Mouse (Mus musculus) layer of hippocampus, adult 9-11 months (tissue): ENCODE results near the gene Lamc1.

ENCODE experiments used
- DNase-seq: peaks from one replicate; pipeline ENCODE4 v3.0.0; 2022

Gene Lamc1

DNA sequence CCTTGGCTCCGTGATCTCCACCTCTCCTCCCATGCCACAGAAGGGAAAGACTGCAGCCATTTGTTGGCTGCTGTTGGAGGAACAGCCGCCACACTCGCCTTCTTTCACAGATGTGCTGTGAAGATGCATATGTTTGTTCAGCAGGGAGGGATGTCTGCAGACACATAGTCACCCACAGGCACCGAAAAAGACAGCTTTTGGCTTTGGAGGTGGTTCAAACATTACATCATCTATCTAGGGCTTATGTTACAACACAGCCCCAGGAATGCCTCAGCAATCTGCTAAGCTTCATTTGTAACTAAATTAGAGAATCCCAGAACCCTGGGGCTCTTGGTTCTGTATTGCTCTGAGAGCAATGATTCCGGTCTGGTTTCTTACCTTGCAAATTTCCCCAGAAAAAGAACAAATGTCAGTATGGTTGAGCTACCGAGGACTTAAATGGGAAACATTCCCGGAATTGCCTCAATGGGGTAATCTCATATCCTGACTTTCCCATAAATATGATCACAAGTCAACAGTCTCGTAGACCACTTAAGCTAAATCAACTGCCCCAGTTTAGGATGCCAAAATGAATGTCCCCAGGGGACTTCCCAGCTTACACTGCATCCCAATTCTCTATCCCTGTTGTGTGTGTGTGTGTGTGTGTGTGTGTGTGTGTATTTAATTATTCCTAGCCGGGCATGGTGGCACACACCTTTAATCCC is 151.8 kb downstream of the Lamc1 start:
- peak; percentile 86 for DNase-seq

DNA sequence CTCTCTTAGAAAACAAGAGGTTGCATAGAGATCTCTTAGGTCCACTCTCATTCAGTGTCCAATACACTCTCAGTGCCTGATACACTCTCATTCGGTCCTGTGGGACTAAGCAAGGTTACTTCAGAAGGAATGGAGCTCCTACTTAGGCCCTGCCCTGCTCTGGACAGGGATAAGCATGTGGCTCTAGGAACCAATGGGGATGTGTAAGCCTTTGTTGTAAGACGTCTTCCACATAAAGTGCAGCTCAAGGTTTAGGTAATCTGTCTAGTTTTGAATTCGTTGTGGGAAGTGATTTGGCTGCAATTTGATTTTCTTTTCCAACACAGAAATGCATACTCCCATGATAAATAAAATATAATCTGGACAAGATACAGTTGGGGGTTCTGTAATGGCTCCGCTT is 152.4 kb downstream of the Lamc1 start:
- no peak for DNase-seq

DNA sequence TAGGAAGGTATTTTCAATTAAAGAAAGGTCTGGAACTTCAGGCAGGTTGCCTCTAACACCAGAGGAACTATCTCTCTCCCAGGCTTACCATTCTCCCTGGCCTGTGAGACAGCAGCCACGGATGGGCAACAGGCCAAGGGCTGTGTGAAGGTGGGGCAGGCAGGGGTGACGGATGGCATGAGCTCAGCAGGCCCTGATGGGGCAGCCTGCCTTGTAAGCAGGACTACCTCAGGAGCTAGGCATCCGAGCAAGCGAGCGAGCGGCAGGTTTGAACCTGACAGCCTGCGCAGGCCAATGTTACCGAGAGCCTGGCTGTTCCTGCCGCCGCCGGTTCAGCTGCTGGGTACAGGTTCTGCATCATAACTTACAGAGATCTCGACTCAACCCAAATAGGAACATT is 157.8 kb downstream of the Lamc1 start:
- peak; percentile 5 for DNase-seq

- DNase-seq = no peak
Observed at GRCm38 (mm10) chr1:153173276-153173675, 159.3 kb downstream of the Lamc1 start.

DNA sequence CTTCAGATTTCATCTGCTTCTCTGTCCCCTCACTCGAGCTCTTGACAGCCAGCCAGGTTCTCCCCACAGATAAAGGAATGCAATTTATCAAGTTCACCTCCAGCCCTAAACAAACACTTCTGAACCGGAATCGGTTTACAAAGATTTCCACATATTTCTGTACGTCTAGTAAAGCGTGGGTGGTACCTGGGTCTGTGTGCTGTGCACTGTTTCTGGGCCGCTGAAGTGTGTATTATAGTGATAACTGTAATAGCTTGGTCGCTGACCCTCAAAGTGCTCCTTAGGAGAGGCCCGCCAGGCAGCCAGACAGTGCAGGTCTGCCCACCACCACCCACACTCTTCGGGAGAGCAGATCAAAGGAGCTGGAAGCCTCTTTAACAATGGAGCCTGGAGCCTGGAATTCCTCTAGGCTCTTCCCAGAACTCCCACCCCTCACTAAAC is 160.3 kb downstream of the Lamc1 start:
- DNase-seq = no peak

DNA sequence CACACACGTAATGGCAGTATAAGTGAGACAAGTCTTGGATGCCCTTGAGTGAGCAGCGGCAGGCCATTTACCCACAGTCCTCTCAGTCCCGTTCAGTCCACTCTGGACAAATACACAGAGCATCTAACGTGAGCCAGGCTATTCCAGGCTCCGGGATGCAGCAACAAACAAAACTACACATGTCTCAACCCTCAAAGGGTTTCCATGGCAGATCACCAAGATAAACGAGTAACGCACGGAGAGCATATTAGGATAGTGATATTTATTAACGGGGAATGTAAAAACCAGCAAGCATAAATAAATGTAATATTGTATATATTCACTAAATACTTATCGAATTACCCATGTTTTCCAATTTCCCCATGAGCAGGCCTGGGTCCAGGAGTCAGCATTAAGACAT is 161.6 kb downstream of the Lamc1 start:
- no peak for DNase-seq
